Mouse (Mus musculus): ENCODE data around the gene Slc25a51. TPM values are rescaled to one million over a fixed set of nuclear protein-coding genes. Genes with fewer than 3 reads are reported as not detected.
"Not testable (repeated sequence)": the region's sequence is repeated elsewhere in the genome, so short reads cannot be mapped to it uniquely, and the experiment has no call there.

The Slc25a51 gene
- polyA plus RNA-seq, 1 experiment from 2014 or later: 69.5 TPM

DNA sequence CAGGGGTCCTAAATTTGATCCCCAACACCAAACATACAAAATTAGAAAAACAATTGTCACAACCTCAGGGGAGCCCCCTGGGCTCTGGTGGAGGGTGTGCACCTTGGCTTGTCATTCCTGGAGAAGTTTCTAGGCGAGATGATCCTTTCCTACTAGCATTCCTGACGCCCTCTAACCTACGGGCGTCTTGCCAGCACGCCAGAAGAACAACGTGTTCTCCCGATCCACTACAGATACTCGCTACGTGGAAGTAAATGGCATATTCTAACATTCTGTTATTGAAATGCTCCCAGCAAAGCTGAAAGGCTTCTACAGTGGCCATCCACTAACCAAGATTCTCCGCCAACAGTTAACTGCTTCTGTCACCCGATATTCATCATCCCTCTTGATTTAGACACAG lies 16.0 kb downstream of the Slc25a51 start:
- WGBS: 79% methylated on average over 11 of the region's 11 CpGs

DNA sequence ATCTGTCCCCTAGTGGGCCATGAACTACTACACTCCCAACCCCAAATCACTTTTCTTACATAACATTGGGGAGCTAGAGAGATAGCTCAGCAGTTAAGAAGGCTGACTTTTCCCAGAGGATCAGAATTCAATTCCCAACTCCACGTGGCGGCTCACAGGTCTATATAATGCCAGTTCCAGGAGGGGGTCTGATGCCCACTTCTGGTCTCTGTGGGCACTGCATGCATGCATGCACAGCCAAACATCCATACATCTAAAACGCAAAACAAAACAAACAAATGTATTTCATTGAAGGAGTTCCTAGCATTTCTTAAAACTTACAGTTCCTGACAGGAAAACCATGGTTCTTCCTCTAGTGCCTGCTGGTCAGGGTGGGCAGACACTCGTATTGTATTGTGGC lies 16.5 kb downstream of the Slc25a51 start:
- peaks cover 2% of the 10 kb centered on the region; the same call in 1 of the 2 replicates for H3K36me3 ChIP-seq
- H3K9ac ChIP-seq: no peak overlapping the region
- H3K4me2 ChIP-seq: no peak overlapping the region
- ATAC-seq (ENCODE audit: low FRiP score, low read depth): no peak
- 69% methylated on average over 4 of the region's 4 CpGs for WGBS
- H3K4me1 ChIP-seq (replicated peaks): no peaks in the 10 kb centered on the region
- no peak overlapping the region for H3K27ac ChIP-seq (replicated peaks)
- H3K9me3 ChIP-seq: no peaks in the 10 kb centered on the region
- no peak overlapping the region for H3K4me3 ChIP-seq
- no peaks in the 10 kb centered on the region for H3K27me3 ChIP-seq

More for the DNA sequence above, 16.0 kb downstream of the Slc25a51 start:
- no peaks in the 10 kb centered on the region for H3K9me3 ChIP-seq
- no peaks in the 10 kb centered on the region for H3K27me3 ChIP-seq
- peaks cover 6% of the 10 kb centered on the region; the same call in 1 of the 2 replicates for H3K36me3 ChIP-seq
- H3K27ac ChIP-seq (replicated peaks): no peak overlapping the region
- no peak overlapping the region for H3K9ac ChIP-seq
- no peak overlapping the region for H3K4me3 ChIP-seq
- ATAC-seq (ENCODE audit: low FRiP score, low read depth): no peak
- no peak overlapping the region for H3K4me2 ChIP-seq
- no peaks in the 10 kb centered on the region for H3K4me1 ChIP-seq (replicated peaks)

DNA sequence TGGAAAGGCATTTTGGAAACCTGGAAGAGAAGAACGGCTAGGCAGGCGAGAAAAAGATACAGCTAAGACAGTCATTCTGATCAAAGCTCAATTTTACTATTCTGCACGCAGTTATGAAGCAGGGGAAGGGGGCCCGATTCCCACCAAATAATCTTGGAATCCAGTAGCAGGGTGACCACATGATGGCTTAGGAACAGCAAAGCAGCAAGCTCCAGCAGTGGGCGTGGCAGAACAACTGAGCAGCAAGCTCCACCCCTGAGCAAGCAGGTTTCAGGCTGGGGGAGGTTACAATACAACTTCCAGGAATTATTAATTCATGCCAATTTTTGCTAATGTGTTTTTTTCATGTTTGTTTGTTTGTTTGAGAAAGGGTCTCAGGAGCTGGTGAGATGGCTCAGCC lies 21.3 kb downstream of the Slc25a51 start:
- not testable (repeated sequence) for H3K4me1 ChIP-seq (replicated peaks); H3K4me2 ChIP-seq; H3K36me3 ChIP-seq; H3K27me3 ChIP-seq; H3K9me3 ChIP-seq; H3K4me3 ChIP-seq; H3K27ac ChIP-seq (replicated peaks); H3K9ac ChIP-seq; ATAC-seq (ENCODE audit: low FRiP score, low read depth)
- 95% methylated on average over 5 of the region's 5 CpGs for WGBS

DNA sequence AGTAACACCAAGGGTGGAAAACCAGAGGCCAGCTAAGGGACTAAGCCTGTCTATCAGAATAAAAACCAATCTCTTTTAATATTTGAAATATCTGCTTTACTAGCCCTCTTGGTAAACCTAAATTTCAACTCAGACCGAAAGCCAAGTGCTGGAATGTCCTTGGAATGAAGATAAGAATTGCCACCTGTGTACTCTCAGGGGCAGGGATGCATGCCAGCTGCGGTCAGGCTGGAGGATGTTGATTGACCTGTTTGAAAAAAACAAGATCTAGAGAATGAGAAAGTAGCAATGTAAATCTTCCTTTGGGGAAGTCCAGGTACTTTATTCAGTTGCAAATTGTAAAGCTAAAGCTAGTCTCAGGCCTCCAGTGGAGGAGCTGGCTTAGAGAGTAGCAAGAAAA lies 26.4 kb downstream of the Slc25a51 start:
- ATAC-seq (ENCODE audit: low FRiP score, low read depth); H3K27me3 ChIP-seq; H3K9ac ChIP-seq; H3K36me3 ChIP-seq; H3K27ac ChIP-seq (replicated peaks); H3K4me1 ChIP-seq (replicated peaks); H3K4me2 ChIP-seq; H3K9me3 ChIP-seq; H3K4me3 ChIP-seq: not testable (repeated sequence)
- 80% methylated on average over 2 of the region's 2 CpGs for WGBS

DNA sequence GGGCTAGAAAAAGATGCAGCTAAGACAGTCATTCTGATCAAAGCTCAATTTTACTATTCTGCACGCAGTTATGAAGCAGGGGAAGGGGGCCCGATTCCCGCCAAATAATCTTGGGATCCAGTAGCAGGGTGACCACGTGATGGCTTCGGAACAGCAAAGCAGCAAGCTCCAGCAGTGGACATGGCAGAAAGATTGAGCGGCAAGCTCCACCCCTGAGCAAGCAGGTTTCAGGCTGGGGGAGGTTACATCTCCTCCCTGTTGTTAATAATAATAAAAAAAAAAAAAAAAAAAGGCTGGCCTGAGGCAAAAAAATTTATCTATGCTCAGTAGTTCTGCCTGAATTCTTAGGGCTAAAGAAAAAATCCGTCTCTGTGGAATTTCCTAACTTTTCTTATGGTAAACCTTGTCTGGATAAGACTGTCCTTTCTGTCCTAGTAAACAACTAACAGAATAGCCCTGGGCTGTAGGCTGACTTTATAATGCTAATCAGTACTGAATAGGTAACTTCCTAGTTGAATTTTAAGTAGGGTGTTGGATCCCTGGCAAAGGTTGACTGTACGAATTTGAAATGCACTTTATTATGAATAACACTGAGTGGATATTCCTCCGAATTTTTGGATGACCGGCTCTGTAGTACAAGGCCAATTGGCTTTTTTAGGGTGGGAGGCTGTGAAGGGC lies 27.5 kb downstream of the Slc25a51 start:
- 86% methylated on average over 10 of the region's 10 CpGs for WGBS

DNA sequence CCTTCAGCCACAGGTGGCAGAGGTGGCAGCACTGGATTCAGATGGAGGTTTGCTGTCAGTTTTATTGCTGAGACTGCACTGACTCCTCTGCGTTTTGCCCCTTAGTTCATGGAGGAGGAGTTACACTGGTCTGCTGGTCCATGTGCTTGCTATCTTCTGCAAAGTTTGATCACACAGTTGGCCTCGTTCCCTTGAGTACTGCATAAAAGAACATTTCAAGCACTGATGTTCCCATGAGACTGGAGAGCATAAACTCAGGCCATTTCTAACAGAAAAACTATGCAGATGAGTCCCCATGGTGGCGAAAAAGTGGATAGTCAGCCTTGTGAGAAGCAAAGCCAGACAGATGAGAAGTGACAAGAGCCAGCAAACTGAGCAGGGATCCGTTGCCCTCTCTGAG lies 32.0 kb downstream of the Slc25a51 start:
- no peak overlapping the region for H3K27ac ChIP-seq (replicated peaks)
- no peak overlapping the region for H3K9ac ChIP-seq
- 90% methylated on average over 4 of the region's 4 CpGs for WGBS
- H3K4me3 ChIP-seq: no peak overlapping the region
- H3K4me1 ChIP-seq (replicated peaks): no peaks in the 10 kb centered on the region
- H3K36me3 ChIP-seq: peaks cover 51% of the 10 kb centered on the region
- ATAC-seq (ENCODE audit: low FRiP score, low read depth): no peak
- no peaks in the 10 kb centered on the region for H3K9me3 ChIP-seq
- no peak overlapping the region for H3K4me2 ChIP-seq
- H3K27me3 ChIP-seq: no peaks in the 10 kb centered on the region

More for the DNA sequence above, 27.5 kb downstream of the Slc25a51 start:
- H3K36me3 ChIP-seq: peaks cover 15% of the 10 kb centered on the region
- H3K27ac ChIP-seq (replicated peaks); H3K4me2 ChIP-seq; H3K4me3 ChIP-seq; H3K27me3 ChIP-seq; H3K9me3 ChIP-seq; H3K4me1 ChIP-seq (replicated peaks); ATAC-seq (ENCODE audit: low FRiP score, low read depth); H3K9ac ChIP-seq: not testable (repeated sequence)

DNA sequence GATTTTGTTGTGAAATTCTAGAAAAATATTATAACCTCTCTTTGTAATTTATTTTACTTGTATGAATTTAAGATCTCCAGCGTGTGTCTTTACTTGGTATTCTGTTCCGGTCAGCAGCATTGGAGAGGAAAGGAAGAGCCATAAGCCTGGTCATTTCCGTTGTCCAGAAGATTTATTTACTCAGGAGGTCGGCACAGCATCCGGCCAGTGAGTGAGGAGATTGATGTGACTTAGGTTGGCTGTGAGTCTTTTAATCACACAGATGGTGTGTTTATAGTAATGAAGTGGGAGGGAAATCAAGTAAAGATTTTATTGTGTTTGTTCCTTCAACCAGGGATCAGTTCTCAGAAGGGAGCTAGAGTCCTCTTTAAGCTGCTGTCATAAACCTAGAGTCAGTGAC lies 33.7 kb downstream of the Slc25a51 start:
- ATAC-seq (ENCODE audit: low FRiP score, low read depth): no peak
- no peak overlapping the region for H3K4me3 ChIP-seq
- no peak overlapping the region for H3K4me2 ChIP-seq
- no peaks in the 10 kb centered on the region for H3K27me3 ChIP-seq
- 85% methylated on average over 5 of the region's 5 CpGs for WGBS
- H3K9me3 ChIP-seq: no peaks in the 10 kb centered on the region
- H3K27ac ChIP-seq (replicated peaks): no peak overlapping the region
- peaks cover 61% of the 10 kb centered on the region for H3K36me3 ChIP-seq
- H3K9ac ChIP-seq: no peak overlapping the region
- no peaks in the 10 kb centered on the region for H3K4me1 ChIP-seq (replicated peaks)

DNA sequence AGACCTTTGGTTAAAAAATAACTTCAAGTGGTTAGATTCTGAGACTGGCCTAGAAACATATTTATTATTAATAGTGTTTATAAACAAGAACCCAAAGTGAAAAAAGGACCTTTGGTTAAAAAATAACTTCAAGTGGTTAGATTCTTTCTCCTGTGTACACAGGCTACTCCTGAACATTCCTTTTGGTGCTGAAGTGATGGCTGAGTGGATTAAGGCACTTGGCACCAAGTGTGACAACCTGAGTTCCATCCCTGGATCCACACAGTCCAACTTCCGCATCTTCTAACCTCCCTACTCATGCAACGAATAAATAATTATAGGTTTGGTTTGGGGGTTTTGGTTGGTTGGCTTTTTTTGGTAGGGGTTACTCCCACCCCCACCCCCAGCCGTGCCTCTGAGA lies 37.3 kb downstream of the Slc25a51 start:
- H3K27me3 ChIP-seq: no peaks in the 10 kb centered on the region
- H3K36me3 ChIP-seq: peaks cover 53% of the 10 kb centered on the region
- H3K9me3 ChIP-seq: no peaks in the 10 kb centered on the region
- no peak overlapping the region for H3K4me3 ChIP-seq
- no peak overlapping the region for H3K27ac ChIP-seq (replicated peaks)
- no peaks in the 10 kb centered on the region for H3K4me1 ChIP-seq (replicated peaks)
- ATAC-seq (ENCODE audit: low FRiP score, low read depth): no peak
- H3K4me2 ChIP-seq: no peak overlapping the region
- no peak overlapping the region for H3K9ac ChIP-seq
- 92% methylated on average over 3 of the region's 3 CpGs for WGBS

DNA sequence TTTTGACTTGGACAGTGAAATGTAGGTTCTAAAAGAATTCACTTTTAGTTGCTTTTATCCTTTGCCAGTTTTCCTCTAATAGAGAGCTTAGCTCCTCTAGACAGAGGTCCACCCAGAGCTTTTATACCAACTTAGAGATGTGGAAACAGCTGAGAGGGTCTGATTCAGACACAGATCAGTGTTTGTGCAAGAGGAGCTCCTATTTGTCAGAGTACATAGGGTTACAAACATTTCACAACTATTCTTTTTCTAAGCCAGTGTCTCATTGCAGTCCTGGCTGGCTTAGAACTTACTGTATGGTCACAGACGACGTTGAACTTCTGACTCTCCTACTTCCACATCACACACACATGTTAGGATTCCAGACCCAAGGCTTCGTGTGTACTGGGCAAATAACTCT lies 51.9 kb downstream of the Slc25a51 start:
- Histone ChIP-seq H3K4me1 (replicated peaks) (no peaks in the 10 kb centered on the region), H3K9me3 (no peaks in the 10 kb centered on the region), H3K27me3 (no peaks in the 10 kb centered on the region), H3K4me2 (no peak overlapping the region), H3K36me3 (peaks cover 34% of the 10 kb centered on the region), H3K27ac (replicated peaks) (no peak overlapping the region), H3K9ac (no peak overlapping the region), H3K4me3 (no peak overlapping the region)
- no peak for ATAC-seq (ENCODE audit: low FRiP score, low read depth)
- 93% methylated on average over 3 of the region's 3 CpGs for WGBS

Small RNAs within 50 kb of the gene (microRNA-seq; reads per million reads assigned to microRNA genes)
- gene Gm25692: not detected

Other genes starting within 250 kb of the Slc25a51 start
- gene Frmpd1, start 223.9 kb downstream of the Slc25a51 start, polyA plus RNA-seq (2015; fragmentation: Nextera tagmentation; extraction: Ambion mirVana): 2.3 and 2.9 TPM in 2 replicates
- 22.9 and 23.3 TPM in 2 replicates for gene Trmt10b, start 111.6 kb downstream of the Slc25a51 start, polyA plus RNA-seq (2015; fragmentation: Nextera tagmentation; extraction: Ambion mirVana)
- gene Dcaf10, start 66.7 kb downstream of the Slc25a51 start, polyA plus RNA-seq (2015; fragmentation: Nextera tagmentation; extraction: Ambion mirVana): 7.7 and 8.3 TPM in 2 replicates
- 32.9 and 34.1 TPM in 2 replicates for gene Exosc3, start 66.0 kb downstream of the Slc25a51 start, polyA plus RNA-seq (2015; fragmentation: Nextera tagmentation; extraction: Ambion mirVana)
- gene Shb, start 123.7 kb upstream of the Slc25a51 start, polyA plus RNA-seq (2015; fragmentation: Nextera tagmentation; extraction: Ambion mirVana): 5.4 and 7.2 TPM in 2 replicates